Mouse (Mus musculus) olfactory bulb, adult 2 months (tissue): ENCODE results near the gene Arhgap4.

Source experiments
- CTCF ChIP-seq: fragments of 200-500 bp; IDR thresholded peaks from 2 replicates; pipeline ENCODE4 v1.5.1; 2012; ENCODE audit warnings: low read depth, mild to moderate bottlenecking, low read length, moderate library complexity; ENCODE audit not compliant: insufficient read depth
- POLR2A ChIP-seq: fragments of 200-500 bp; IDR thresholded peaks from 2 replicates; pipeline ENCODE4 v1.6.1; 2012; ENCODE audit warnings: mild to moderate bottlenecking, low read depth, low read length, moderate library complexity; ENCODE audit not compliant: insufficient read depth

- TF ChIP-seq CTCF = no peak
- TF ChIP-seq POLR2A = no peak
Observed at GRCm38 (mm10) chrX:73921285-73921822, 316 bp downstream of the Arhgap4 start.
